Mouse (Mus musculus): ENCODE results near the gene Papss2. TPM values are rescaled to one million over a fixed set of nuclear protein-coding genes. Genes with fewer than 3 reads are reported as not detected.
A peak's percentile ranks its signal among the peaks of the same experiment; 100 is the strongest.

Papss2 gene
- polyA plus RNA-seq, 1 experiment from 2014 or later, result 9.3 TPM

DNA sequence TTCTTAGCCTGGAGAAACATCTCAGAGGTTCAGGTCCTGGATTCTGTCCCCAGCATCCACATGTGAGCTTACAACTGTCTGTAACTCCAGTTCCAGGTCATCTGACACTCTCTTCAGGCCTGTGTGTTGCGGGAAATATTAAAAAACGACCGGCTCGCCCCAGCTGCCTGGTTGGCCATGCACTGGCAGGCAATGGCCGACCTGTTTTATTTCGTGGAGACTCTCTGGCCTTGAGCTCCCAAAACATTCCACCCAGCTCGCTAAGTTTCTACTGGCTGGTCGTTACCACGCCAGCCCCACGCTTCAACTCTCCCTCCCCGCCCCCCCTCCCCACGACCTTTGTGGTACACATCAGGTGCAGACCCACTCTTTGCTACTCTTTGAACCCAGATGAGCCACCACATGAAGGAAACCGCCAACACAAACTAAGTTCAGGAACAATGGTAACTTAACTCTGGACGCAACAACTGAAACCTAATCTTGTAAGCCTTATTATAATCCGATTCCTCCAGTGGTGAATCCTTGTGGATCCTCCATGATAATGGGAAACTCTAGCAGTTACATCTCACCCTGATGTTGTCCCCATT is 25.4 kb downstream of the Papss2 start:
- Histone ChIP-seq H3K4me2 (ENCODE audit: low read depth, low read length) (no peak overlapping the region), H3K27ac (ENCODE audit: low read length) (no peak overlapping the region), H3K36me3 (ENCODE audit: control insufficient read depth, insufficient read depth) (no peaks in the 10 kb centered on the region), H3K9me3 (replicated peaks; ENCODE audit: control insufficient read depth, low read length) (no peaks in the 10 kb centered on the region), H3K4me1 (ENCODE audit: control insufficient read depth, low read depth, low read length) (no peaks in the 10 kb centered on the region), H3K4me3 (ENCODE audit: low read depth, low read length) (no peak overlapping the region), H3K9ac (ENCODE audit: low read depth, low read length) (no peak overlapping the region), H3K27me3 (ENCODE audit: control insufficient read depth, insufficient read depth, low read depth, low read length) (no peaks in the 10 kb centered on the region)
- WGBS (ENCODE audit: insufficient replicate concordance), result 70% methylated on average over 15 of the region's 15 CpGs
- no peak for ATAC-seq (ENCODE audit: low read depth)

DNA sequence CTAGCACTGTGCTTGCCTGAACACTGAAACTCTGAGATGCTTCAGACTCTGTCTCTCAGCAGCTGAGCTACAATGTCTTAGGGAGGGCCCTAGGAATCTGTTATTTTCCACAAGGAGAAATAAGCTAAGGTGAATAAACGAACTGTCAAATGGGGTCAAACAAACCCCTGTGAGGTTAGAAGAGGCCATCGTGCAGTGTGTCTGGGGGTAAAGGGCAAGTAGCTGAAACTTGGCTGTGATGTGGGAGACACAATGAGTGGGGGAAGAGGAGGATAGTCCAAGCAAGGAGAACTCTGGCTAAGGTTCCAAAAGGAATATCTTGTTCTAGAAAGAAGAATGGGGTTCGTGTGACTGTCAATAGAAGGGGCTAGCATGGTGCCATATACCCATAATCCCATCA is 26.6 kb downstream of the Papss2 start:
- no peaks in the 10 kb centered on the region for H3K27me3 ChIP-seq (ENCODE audit: control insufficient read depth, insufficient read depth, low read depth, low read length)
- H3K4me1 ChIP-seq (ENCODE audit: control insufficient read depth, low read depth, low read length), result no peaks in the 10 kb centered on the region
- H3K27ac ChIP-seq (ENCODE audit: low read length), result no peak overlapping the region
- H3K4me3 ChIP-seq (ENCODE audit: low read depth, low read length), result no peak overlapping the region
- WGBS (ENCODE audit: insufficient replicate concordance), result 56% methylated on average over 3 of the region's 3 CpGs
- H3K9ac ChIP-seq (ENCODE audit: low read depth, low read length), result no peak overlapping the region
- no peaks in the 10 kb centered on the region for H3K36me3 ChIP-seq (ENCODE audit: control insufficient read depth, insufficient read depth)
- ATAC-seq (ENCODE audit: low read depth), result no peak
- no peak overlapping the region for H3K4me2 ChIP-seq (ENCODE audit: low read depth, low read length)
- H3K9me3 ChIP-seq (replicated peaks; ENCODE audit: control insufficient read depth, low read length), result no peaks in the 10 kb centered on the region

DNA sequence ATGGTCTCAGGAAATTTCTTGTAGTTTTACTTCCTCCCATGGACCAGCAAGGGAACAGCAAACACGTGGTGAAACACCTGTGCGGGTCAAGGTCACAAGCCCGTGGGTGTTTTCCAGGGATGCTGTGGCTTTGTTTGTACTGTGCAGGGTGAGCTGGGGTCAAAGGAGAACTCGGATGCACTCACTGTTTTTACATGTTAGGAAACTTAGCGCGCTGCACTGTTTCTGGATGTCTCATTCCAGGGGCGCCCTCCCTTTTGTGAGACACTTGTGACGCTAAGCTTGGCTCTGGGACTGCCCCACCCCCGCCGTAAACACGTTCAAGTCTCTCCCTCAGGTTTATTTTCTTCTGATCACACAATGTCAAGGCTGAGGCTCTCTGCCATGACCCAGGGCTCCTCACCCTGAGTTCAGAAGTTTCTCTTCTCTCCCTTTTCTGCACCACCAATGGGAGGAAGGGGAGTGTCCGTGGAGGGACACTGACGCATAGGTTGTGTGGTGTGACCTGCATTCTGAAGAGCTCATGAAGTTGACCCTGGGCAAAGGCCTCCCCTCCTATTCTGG is 31.3 kb downstream of the Papss2 start:
- no peaks in the 10 kb centered on the region for H3K4me1 ChIP-seq (ENCODE audit: control insufficient read depth, low read depth, low read length)
- H3K9me3 ChIP-seq (replicated peaks; ENCODE audit: control insufficient read depth, low read length), result no peaks in the 10 kb centered on the region
- H3K9ac ChIP-seq (ENCODE audit: low read depth, low read length), result no peak overlapping the region
- WGBS (ENCODE audit: insufficient replicate concordance), result 53% methylated on average over 13 of the region's 13 CpGs
- H3K27ac ChIP-seq (ENCODE audit: low read length), result peak overlapping the region; percentile 52
- H3K36me3 ChIP-seq (ENCODE audit: control insufficient read depth, insufficient read depth), result no peaks in the 10 kb centered on the region
- H3K4me2 ChIP-seq (ENCODE audit: low read depth, low read length), result 0 out of 2 replicates have a peak overlapping the region, but pooled peaks have one; percentile 18
- H3K4me3 ChIP-seq (ENCODE audit: low read depth, low read length), result no peak overlapping the region
- no peaks in the 10 kb centered on the region for H3K27me3 ChIP-seq (ENCODE audit: control insufficient read depth, insufficient read depth, low read depth, low read length)
- ATAC-seq (ENCODE audit: low read depth), result peak; percentile 88

DNA sequence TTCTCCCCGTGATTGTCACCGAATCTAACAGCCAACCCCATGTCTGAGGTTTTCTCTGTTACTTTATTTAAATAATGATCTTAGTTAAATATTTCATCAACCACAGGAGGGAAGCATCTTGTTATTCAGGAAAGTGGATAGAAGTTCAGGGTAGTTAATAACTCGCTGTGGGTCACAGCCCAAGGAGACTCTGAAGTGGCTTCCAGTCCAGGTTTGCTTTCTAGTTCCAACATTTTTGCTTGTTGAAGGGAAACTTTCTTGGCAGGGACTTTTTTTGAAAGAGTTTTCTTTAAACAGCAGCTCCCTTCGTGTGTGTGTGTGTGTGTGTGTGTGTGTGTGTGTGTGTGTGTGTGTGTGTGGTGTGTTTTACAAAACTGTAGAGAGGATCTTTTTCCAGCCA is 32.0 kb downstream of the Papss2 start:
- Histone ChIP-seq H3K27ac (ENCODE audit: low read length) (peak overlapping the region; percentile 52; the same call in 1 of the 2 replicates), H3K4me2 (ENCODE audit: low read depth, low read length) (no peak overlapping the region), H3K9ac (ENCODE audit: low read depth, low read length) (no peak overlapping the region)

DNA sequence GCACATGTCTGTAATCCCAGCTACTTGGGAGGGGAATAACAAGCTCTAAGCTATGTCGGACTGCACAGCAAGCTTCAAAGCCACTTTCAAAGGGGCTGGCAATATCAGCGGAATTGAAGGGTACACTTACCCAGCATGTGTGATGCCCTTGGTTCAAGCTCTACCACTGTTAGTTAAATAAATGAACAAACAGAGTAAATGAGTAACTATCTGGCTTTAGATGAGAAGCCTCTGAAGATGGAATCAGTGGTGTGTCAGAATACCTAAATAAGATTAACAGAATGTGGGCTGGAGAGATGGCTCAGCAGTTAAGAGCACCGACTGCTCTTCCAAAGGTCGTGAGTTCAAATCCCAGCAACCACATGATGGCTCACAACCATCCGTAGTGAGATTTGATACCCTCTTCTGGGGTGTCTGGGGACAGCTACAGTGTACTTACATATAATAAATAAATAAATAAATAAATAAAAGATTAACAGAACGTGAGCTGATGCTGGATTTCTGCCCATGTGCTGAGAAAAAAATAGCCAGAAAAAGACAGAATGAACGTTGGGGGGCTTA is 33.1 kb downstream of the Papss2 start:
- H3K27me3 ChIP-seq (ENCODE audit: control insufficient read depth, insufficient read depth, low read depth, low read length), result no peaks in the 10 kb centered on the region
- no peak for ATAC-seq (ENCODE audit: low read depth)
- no peaks in the 10 kb centered on the region for H3K36me3 ChIP-seq (ENCODE audit: control insufficient read depth, insufficient read depth)
- WGBS (ENCODE audit: insufficient replicate concordance), result 58% methylated on average over 7 of the region's 7 CpGs
- no peak overlapping the region for H3K9ac ChIP-seq (ENCODE audit: low read depth, low read length)
- no peaks in the 10 kb centered on the region for H3K9me3 ChIP-seq (replicated peaks; ENCODE audit: control insufficient read depth, low read length)
- H3K4me3 ChIP-seq (ENCODE audit: low read depth, low read length), result no peak overlapping the region
- H3K4me1 ChIP-seq (ENCODE audit: control insufficient read depth, low read depth, low read length), result no peaks in the 10 kb centered on the region
- H3K4me2 ChIP-seq (ENCODE audit: low read depth, low read length), result no peak overlapping the region
- no peak overlapping the region for H3K27ac ChIP-seq (ENCODE audit: low read length)

More for the DNA sequence above, 32.0 kb downstream of the Papss2 start:
- no peaks in the 10 kb centered on the region for H3K9me3 ChIP-seq (replicated peaks; ENCODE audit: control insufficient read depth, low read length)
- ATAC-seq (ENCODE audit: low read depth), result no peak
- no peaks in the 10 kb centered on the region for H3K36me3 ChIP-seq (ENCODE audit: control insufficient read depth, insufficient read depth)
- H3K4me3 ChIP-seq (ENCODE audit: low read depth, low read length), result no peak overlapping the region
- WGBS (ENCODE audit: insufficient replicate concordance), result 42% methylated on average over 4 of the region's 4 CpGs
- no peaks in the 10 kb centered on the region for H3K27me3 ChIP-seq (ENCODE audit: control insufficient read depth, insufficient read depth, low read depth, low read length)
- no peaks in the 10 kb centered on the region for H3K4me1 ChIP-seq (ENCODE audit: control insufficient read depth, low read depth, low read length)

DNA sequence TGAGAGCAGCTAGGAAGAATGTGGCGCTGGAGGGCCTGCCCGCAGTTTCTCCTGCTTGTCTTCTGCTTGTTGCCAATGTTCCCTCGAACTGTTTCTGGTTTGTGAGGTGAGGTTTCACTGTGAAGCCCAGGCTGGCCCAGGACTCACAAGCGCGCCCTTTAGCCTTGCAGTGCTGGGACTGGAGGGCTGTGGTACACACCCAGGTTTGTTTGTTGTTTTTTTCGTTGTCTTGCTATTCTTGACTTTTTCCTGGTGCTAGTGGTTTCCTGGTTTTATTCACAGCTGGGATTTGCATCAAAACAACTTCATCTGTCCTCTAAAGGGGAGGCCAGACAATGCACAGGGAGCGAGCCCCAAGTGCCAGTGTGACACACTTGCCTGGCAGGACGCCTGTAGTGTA is 39.3 kb downstream of the Papss2 start:
- 60% methylated on average over 8 of the region's 8 CpGs for WGBS (ENCODE audit: insufficient replicate concordance)
- Histone ChIP-seq H3K36me3 (ENCODE audit: control insufficient read depth, insufficient read depth) (no peaks in the 10 kb centered on the region), H3K27me3 (ENCODE audit: control insufficient read depth, insufficient read depth, low read depth, low read length) (no peaks in the 10 kb centered on the region), H3K4me2 (ENCODE audit: low read depth, low read length) (no peak overlapping the region), H3K4me3 (ENCODE audit: low read depth, low read length) (no peak overlapping the region), H3K9ac (ENCODE audit: low read depth, low read length) (no peak overlapping the region), H3K9me3 (replicated peaks; ENCODE audit: control insufficient read depth, low read length) (no peaks in the 10 kb centered on the region), H3K4me1 (ENCODE audit: control insufficient read depth, low read depth, low read length) (peaks cover 11% of the 10 kb centered on the region), H3K27ac (ENCODE audit: low read length) (no peak overlapping the region)
- no peak for ATAC-seq (ENCODE audit: low read depth)

DNA sequence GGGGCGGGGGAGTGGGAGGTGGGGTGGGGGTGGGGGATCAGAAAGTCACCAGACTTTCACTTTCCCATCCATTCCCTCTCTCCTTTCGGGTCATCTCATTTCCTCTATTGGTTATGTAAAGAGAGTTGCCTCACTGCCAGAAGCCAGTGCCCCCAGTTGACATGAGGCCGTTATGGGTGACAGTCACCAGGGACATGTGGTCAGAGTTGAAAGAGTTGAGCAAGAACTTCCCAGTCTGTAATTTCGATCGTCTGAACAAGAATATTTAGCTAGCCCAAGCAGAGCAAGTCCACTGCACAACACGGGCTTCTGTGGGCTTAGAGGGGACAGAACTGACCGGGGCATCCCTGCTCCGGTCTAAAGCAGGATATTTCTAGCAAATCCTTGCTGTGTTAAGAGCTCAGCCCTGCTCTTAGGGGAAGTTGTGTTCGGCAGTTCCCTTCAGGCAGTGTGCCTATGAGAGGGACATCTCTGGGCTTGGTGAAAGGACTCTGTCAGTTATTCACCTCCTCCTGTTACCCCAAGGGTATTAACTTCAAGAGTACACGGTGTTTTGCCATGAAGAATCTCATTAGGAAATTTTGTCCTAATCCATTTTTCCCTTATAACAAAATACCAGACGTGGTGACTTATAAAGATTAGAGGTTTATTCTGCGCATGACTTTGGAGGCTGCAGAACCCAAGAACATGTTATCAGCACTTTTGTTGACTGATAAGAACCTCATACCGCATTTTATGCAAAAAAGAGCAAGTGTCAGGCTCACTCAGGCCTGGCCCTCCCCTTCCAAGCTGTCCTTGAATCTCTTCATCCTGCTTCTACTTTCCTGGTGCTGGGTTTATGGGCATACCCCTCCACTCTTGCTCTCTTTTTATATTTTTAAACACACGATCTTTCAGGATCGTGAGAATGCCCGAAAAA is 42.0 kb downstream of the Papss2 start:
- ATAC-seq (ENCODE audit: low read depth), result peak; percentile 94
- H3K27me3 ChIP-seq (ENCODE audit: control insufficient read depth, insufficient read depth, low read depth, low read length), result no peaks in the 10 kb centered on the region
- H3K4me3 ChIP-seq (ENCODE audit: low read depth, low read length), result 0 out of 2 replicates have a peak overlapping the region, but pooled peaks have one; percentile 9
- WGBS (ENCODE audit: insufficient replicate concordance), result 21% methylated on average over 15 of the region's 16 CpGs
- peaks cover 11% of the 10 kb centered on the region for H3K4me1 ChIP-seq (ENCODE audit: control insufficient read depth, low read depth, low read length)
- peak overlapping the region; percentile 72 for H3K27ac ChIP-seq (ENCODE audit: low read length)
- no peaks in the 10 kb centered on the region for H3K9me3 ChIP-seq (replicated peaks; ENCODE audit: control insufficient read depth, low read length)
- no peaks in the 10 kb centered on the region for H3K36me3 ChIP-seq (ENCODE audit: control insufficient read depth, insufficient read depth)
- 0 out of 2 replicates have a peak overlapping the region, but pooled peaks have one; percentile 40 for H3K9ac ChIP-seq (ENCODE audit: low read depth, low read length)
- peak overlapping the region; percentile 42 for H3K4me2 ChIP-seq (ENCODE audit: low read depth, low read length)

DNA sequence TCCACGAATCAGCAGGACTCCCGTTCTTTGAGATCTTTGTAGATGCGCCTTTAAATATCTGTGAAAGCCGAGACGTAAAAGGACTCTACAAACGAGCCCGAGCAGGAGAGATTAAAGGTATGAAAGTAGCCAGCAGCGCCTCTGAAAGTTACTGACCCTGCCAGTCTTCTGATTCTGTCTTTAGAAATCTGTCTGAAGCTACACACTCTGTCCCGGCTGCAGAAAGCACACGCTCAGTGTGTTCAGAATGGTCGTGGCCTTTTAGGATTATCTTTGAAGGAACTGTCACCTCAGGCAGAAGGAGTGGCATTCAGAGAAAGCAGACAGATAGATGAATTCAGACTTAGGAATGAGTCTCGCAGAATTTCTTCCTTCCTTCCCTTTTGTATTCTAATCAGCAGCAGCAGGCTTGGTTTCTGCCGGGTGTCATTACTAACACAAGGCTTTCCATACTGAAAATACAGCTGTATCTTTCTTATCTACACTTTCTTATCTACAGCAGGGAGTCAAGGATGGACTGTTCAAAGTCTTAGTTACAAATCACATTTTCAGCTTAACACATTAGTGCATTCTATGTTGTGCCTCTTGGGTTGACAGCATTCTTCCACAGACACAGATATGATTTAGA is 42.8 kb downstream of the Papss2 start:
- no peak for ATAC-seq (ENCODE audit: low read depth)
- H3K4me1 ChIP-seq (ENCODE audit: control insufficient read depth, low read depth, low read length), result peaks cover 11% of the 10 kb centered on the region
- no peaks in the 10 kb centered on the region for H3K27me3 ChIP-seq (ENCODE audit: control insufficient read depth, insufficient read depth, low read depth, low read length)
- H3K4me3 ChIP-seq (ENCODE audit: low read depth, low read length), result no peak overlapping the region
- H3K9me3 ChIP-seq (replicated peaks; ENCODE audit: control insufficient read depth, low read length), result 0 out of 2 replicates have a peak, but pooled peaks cover under 1% of the 10 kb centered on the region
- H3K27ac ChIP-seq (ENCODE audit: low read length), result peak overlapping the region; percentile 72; the same call in 1 of the 2 replicates
- peaks cover 3% of the 10 kb centered on the region for H3K36me3 ChIP-seq (ENCODE audit: control insufficient read depth, insufficient read depth)
- no peak overlapping the region for H3K4me2 ChIP-seq (ENCODE audit: low read depth, low read length)
- H3K9ac ChIP-seq (ENCODE audit: low read depth, low read length), result no peak overlapping the region
- WGBS (ENCODE audit: insufficient replicate concordance), result 33% methylated on average over 13 of the region's 13 CpGs

Measured in liver, embryonic 16.5 days (tissue).